Mouse (Mus musculus) thymus, adult 18-20 months (tissue): ENCODE results near the gene Olfr159.
"Not testable (repeated sequence)": the region's sequence is repeated elsewhere in the genome, so short reads cannot be mapped to it uniquely, and the experiment has no call there.

Source experiments
- DNase-seq, 2 experiments: peaks; one replicate each; pipeline ENCODE4 v3.0.0; 2022; ENCODE audit warnings: mixed read lengths in 2 of 2

Gene Olfr159

GRCm38 (mm10) chr4:43770909-43771308 lies at the start of gene Olfr159:
Gene Olfr159 (minus strand): TSS chr4:43771009.
- no peak for DNase-seq

- DNase-seq, result no peak
Measured at GRCm38 (mm10) chr4:43798936-43799335, 28.1 kb upstream of the Olfr159 start.

- not testable (repeated sequence) for DNase-seq
Measured at GRCm38 (mm10) chr4:43795844-43796243, 25.0 kb upstream of the Olfr159 start.

- DNase-seq, result no peak
Measured at GRCm38 (mm10) chr4:43795296-43795695, 24.5 kb upstream of the Olfr159 start.

- no peak for DNase-seq
Measured at GRCm38 (mm10) chr4:43772304-43772703, 1.5 kb upstream of the Olfr159 start.

- DNase-seq, result no peak
Measured at GRCm38 (mm10) chr4:43771626-43772025, 817 bp upstream of the Olfr159 start.

GRCm38 (mm10) chr4:43769374-43769773 lies 1.4 kb downstream of the Olfr159 start:
- DNase-seq, result no peak

GRCm38 (mm10) chr4:43768341-43768740 lies 2.5 kb downstream of the Olfr159 start:
- no peak for DNase-seq

GRCm38 (mm10) chr4:43763410-43763809 lies 7.4 kb downstream of the Olfr159 start:
- no peak for DNase-seq

GRCm38 (mm10) chr4:43761336-43761735 lies 9.5 kb downstream of the Olfr159 start:
- DNase-seq, result no peak

GRCm38 (mm10) chr4:43760460-43760859 lies 10.3 kb downstream of the Olfr159 start:
- no peak for DNase-seq

GRCm38 (mm10) chr4:43759571-43760418 lies 11.0 kb downstream of the Olfr159 start:
- DNase-seq, result no peak

GRCm38 (mm10) chr4:43757213-43757612 lies 13.6 kb downstream of the Olfr159 start:
- DNase-seq, result no peak

- DNase-seq, result no peak
Measured at GRCm38 (mm10) chr4:43745187-43745586, 25.6 kb downstream of the Olfr159 start.

GRCm38 (mm10) chr4:43743099-43743498 lies 27.7 kb downstream of the Olfr159 start:
- DNase-seq, result no peak

GRCm38 (mm10) chr4:43742637-43743036 lies 28.2 kb downstream of the Olfr159 start:
- DNase-seq, result no peak

GRCm38 (mm10) chr4:43741526-43741925 lies 29.3 kb downstream of the Olfr159 start:
- DNase-seq, result no peak

- no peak for DNase-seq
Measured at GRCm38 (mm10) chr4:43738989-43739674, 31.7 kb downstream of the Olfr159 start.

GRCm38 (mm10) chr4:43737144-43737543 lies 33.7 kb downstream of the Olfr159 start:
- DNase-seq, result no peak

GRCm38 (mm10) chr4:43733186-43733585 lies 37.6 kb downstream of the Olfr159 start:
- no peak for DNase-seq

GRCm38 (mm10) chr4:43732171-43732570 lies 38.6 kb downstream of the Olfr159 start:
- no peak for DNase-seq

- DNase-seq, result no peak
Measured at GRCm38 (mm10) chr4:43730750-43731297, 40.0 kb downstream of the Olfr159 start.

GRCm38 (mm10) chr4:43729794-43730550 lies 40.8 kb downstream of the Olfr159 start, which contains the start of gene Spaar:
Gene Spaar (plus strand): TSS chr4:43730034.
- DNase-seq, result no peak
